Mouse (Mus musculus) lung, postnatal 0 days (tissue): Measurements from ENCODE around the gene Drap1. TPM values are rescaled to one million over a fixed set of nuclear protein-coding genes. Genes with fewer than 3 reads are reported as not detected.

Experiments
- ATAC-seq: fragments of 200-750 bp; cut with Nextera tagmentation; 2 replicates; pipeline ENCODE4 v1.8.0; 2017; ENCODE audit warnings: moderate library complexity
- DNase-seq: peaks from one replicate; pipeline ENCODE4 v3.0.0-alpha.2; 2016; ENCODE audit warnings: low spot score
- H3K27ac ChIP-seq: fragments of 300-500 bp; sonication (generic); 2 replicates; pipeline ENCODE4 v1.5.1; 2014; ENCODE audit warnings: antibody characterized with exemption, mild to moderate bottlenecking, low read length, mixed read lengths
- H3K27me3 ChIP-seq: fragments of 300-500 bp; sonication (generic); replicated peaks from 2 replicates; pipeline ENCODE4 v1.6.1; 2014; ENCODE audit warnings: low read length, mixed read lengths; ENCODE audit not compliant: insufficient read depth
- H3K36me3 ChIP-seq: fragments of 300-500 bp; sonication (generic); 2 replicates; pipeline ENCODE4 v1.6.1; 2014; ENCODE audit warnings: low read length, mixed read lengths; ENCODE audit not compliant: insufficient read depth
- H3K4me1 ChIP-seq: fragments of 300-500 bp; sonication (generic); 2 replicates; pipeline ENCODE4 v1.6.1; 2014; ENCODE audit warnings: antibody characterized with exemption, low read depth, low read length, mixed read lengths; ENCODE audit not compliant: insufficient read depth
- H3K4me2 ChIP-seq: fragments of 300-500 bp; sonication (generic); replicated peaks from 2 replicates; pipeline ENCODE4 v1.6.1; 2014; ENCODE audit warnings: low read depth, mild to moderate bottlenecking, low read length, moderate library complexity, mixed read lengths
- H3K4me3 ChIP-seq: fragments of 300-500 bp; sonication (generic); 2 replicates; pipeline ENCODE4 v1.5.1; 2014; ENCODE audit warnings: low read depth, low read length
- H3K9ac ChIP-seq: fragments of 300-500 bp; sonication (generic); replicated peaks from 2 replicates; pipeline ENCODE4 v1.6.1; 2014; ENCODE audit warnings: low read depth, mild to moderate bottlenecking
- H3K9me3 ChIP-seq: fragments of 300-500 bp; sonication (generic); 2 replicates; pipeline ENCODE4 v1.6.1; 2016; ENCODE audit warnings: low read length, mixed read lengths
- CTCF ChIP-seq: IDR thresholded peaks from 2 replicates; pipeline ENCODE4 v1.5.1; 2016; ENCODE audit warnings: antibody characterized with exemption, mild to moderate bottlenecking
- EP300 ChIP-seq: IDR thresholded peaks from 2 replicates; pipeline ENCODE4 v1.6.1; 2016; ENCODE audit warnings: antibody characterized with exemption, mild to moderate bottlenecking, control low read depth
- WGBS: fragments of 180-500 bp; shearing (Covaris S2); extraction: QIAGEN DNeasy Blood & Tissue Kit; methylation state at CpG from one replicate; pipeline ENCODE4 v1.1.7; 2014; 5-methylcytosine and 5-hydroxymethylcytosine counted together
- polyA plus RNA-seq: library from polyadenylated mRNA; unstranded; fragments of >200 nt; fragmentation: Nextera tagmentation; extraction: Ambion mirVana; gene quantifications from 2 replicates; pipeline ENCODE4 v1.2.1, GENCODE M21; 2015

The Drap1 gene
- polyA plus RNA-seq, 1 experiment from 2014 or later: 379 TPM

DNA sequence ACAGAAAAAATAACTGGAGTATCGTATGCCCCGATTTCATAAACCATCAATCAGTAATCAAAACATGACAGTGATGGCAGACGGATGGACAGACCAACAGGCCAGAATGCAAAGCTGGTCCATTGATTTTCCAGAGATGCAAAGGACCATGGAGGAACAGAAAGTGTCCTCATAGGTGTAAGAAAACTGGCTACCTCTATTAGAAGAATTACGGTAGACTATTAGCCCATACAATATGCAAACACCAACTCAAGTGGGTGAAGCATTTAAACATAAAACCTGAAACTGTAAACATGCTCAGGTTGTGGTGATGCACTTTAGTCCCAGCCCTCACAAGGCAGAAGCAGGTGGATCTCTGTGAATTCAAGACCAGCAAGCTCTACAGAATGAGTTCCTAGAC lies 29.4 kb downstream of the Drap1 start:
- H3K27me3 ChIP-seq: no peaks in the 10 kb centered on the region
- H3K9me3 ChIP-seq: no peaks in the 10 kb centered on the region
- WGBS: 63% methylated on average over 4 of the region's 4 CpGs
- TF ChIP-seq CTCF: no peak
- TF ChIP-seq EP300: no peak
- ATAC-seq (no peak), DNase-seq (peak; percentile 26)
- H3K4me2 ChIP-seq: no peak overlapping the region
- no peaks in the 10 kb centered on the region for H3K4me1 ChIP-seq
- no peak overlapping the region for H3K9ac ChIP-seq
- no peak overlapping the region for H3K4me3 ChIP-seq
- H3K36me3 ChIP-seq: no peaks in the 10 kb centered on the region
- no peak overlapping the region for H3K27ac ChIP-seq

DNA sequence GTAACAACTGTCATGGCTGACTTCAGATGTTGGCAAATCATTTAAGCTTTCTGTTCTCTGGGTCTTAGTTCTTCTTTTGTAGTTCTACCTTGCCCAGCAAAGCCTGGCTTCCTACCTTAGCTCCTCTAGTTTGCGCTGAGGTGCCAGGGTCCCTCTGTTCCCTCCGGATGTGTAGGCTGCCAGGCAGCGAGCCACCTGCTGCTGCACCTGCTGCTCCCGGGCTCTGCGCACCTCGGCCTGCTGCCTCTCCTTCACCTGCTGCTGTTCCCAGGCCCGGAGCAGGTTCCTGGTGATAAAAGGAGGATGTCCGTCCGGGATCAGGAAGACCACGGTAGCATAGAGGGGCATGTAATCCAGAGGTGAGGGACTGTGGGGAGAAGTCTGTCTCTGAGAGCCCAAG lies 30.6 kb downstream of the Drap1 start:
- no peak overlapping the region for H3K4me2 ChIP-seq
- H3K27ac ChIP-seq: no peak overlapping the region
- no peaks in the 10 kb centered on the region for H3K27me3 ChIP-seq
- peaks cover 7% of the 10 kb centered on the region; the same call in 1 of the 2 replicates for H3K4me1 ChIP-seq
- ATAC-seq (no peak), DNase-seq (no peak)
- no peak overlapping the region for H3K9ac ChIP-seq
- TF ChIP-seq EP300 (no peak), CTCF (no peak)
- H3K9me3 ChIP-seq: no peaks in the 10 kb centered on the region
- no peak overlapping the region for H3K4me3 ChIP-seq
- WGBS: 42% methylated on average over 10 of the region's 10 CpGs
- no peaks in the 10 kb centered on the region for H3K36me3 ChIP-seq

DNA sequence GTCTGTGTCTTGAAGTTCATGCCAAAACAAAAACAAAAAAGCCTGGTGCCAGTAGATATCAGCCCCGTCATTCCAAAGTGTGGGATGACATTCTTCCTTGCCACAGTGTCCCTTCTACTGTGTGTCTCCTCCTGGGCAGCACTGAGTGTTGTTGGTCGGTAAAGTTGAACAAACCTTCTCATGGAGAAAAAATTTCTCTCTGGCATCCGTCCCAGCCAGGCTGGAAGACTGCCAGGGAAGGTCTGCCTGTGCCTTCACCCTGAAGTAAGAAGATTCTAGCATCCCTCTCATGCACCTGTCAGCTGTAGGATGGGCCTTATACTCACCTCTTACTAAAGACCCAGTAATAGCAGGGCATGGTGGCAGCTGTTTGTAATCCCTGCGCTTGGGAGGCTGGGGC lies 31.9 kb downstream of the Drap1 start:
- 22% methylated on average over 4 of the region's 4 CpGs for WGBS
- no peak for TF ChIP-seq EP300
- TF ChIP-seq CTCF: no peak
- Histone ChIP-seq H3K27me3 (no peaks in the 10 kb centered on the region), H3K27ac (no peak overlapping the region; the same call in 1 of the 2 replicates), H3K4me2 (no peak overlapping the region), H3K9me3 (no peaks in the 10 kb centered on the region), H3K36me3 (no peaks in the 10 kb centered on the region), H3K4me3 (no peak overlapping the region), H3K4me1 (peaks cover 7% of the 10 kb centered on the region; the same call in 1 of the 2 replicates), H3K9ac (no peak overlapping the region)
- ATAC-seq: no peak
- peak; percentile 41 for DNase-seq

DNA sequence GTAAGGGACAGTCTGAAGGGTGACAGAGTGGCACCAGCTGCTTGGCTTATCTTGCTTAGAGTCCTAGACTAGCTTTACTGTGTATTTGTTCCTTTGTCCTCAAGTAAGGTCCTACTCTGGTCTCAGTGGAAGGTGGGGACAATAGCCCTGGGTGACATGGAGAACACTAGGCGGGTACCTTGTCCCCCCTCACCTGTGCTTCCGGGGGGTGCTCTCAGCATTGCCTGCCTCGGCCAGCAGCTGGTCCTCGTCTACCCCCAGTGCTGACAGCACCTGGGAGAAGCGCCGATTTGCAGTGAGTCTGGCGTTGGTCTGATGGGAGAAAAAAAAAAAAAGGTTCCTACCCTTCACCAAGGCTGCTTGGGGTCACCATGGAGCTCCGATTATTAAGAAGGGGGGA lies 34.4 kb downstream of the Drap1 start:
- TF ChIP-seq CTCF (no peak), EP300 (no peak)
- Histone ChIP-seq H3K4me2 (peak overlapping the region; percentile 67), H3K9ac (no peak overlapping the region), H3K4me1 (peaks cover 12% of the 10 kb centered on the region; the same call in 1 of the 2 replicates), H3K9me3 (no peaks in the 10 kb centered on the region), H3K27ac (peak overlapping the region; percentile 91), H3K4me3 (no peak overlapping the region; the same call in 1 of the 2 replicates), H3K36me3 (no peaks in the 10 kb centered on the region), H3K27me3 (no peaks in the 10 kb centered on the region)
- ATAC-seq (no peak), DNase-seq (no peak)
- WGBS: 58% methylated on average over 8 of the region's 8 CpGs

DNA sequence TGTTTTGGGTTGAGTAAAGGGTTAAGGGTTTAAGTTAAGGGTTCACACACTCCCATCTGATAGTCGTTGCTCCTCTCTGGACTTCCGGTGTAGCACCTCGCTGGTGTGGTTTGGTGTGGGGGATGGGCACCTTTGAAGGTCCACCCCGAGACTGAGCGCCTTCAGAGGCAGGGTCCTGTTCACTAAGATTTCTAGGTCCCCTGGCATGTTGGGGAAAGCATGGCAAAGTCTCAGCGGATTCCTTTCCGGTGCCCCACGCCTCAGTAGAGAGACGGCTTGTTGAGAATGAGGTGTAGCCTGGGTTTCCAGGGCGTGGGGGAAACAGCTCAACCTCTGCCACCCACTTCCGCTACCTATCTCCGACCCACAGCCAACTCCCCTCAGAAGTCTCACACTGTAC lies 35.1 kb downstream of the Drap1 start:
- H3K4me1 ChIP-seq: peaks cover 12% of the 10 kb centered on the region; the same call in 1 of the 2 replicates
- DNase-seq: peak; percentile 71

DNA sequence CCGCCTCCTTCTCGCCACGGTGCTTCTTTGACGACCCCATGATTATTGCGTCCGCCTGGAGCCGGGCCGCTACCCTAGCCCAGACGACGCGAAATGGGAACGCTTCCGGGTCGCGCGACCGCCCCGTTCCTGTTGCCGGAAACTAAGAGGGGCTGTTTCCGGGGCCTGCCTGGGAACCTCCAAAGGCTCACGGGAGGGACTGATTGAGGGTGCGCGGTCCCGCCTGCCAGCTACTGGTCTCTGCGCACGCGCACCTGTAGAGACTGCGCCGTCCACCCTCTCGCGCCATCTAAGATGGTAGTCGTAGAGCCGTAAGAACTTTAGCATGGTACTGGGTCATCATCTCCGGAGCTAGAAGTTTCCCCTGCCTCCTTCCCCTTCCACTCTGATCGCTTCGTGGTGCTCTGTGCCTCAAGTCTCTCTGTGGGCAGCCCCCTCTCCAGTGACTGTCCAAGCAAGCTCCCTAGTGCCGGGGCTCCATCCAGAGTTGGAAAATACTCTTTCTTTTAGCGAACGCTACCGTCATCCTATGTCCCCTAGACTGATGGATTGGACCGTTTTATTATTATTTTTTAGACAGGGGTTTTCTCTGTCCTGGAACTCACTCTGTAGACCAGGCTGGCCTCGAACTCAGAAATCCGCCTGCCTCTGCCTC lies 36.1 kb downstream of the Drap1 start, which contains the start of gene Sart1:
TSS of gene Sart1 (minus strand) at position 116 of the 655 bp plus-strand sequence.
- DNase-seq (peak; percentile 100), ATAC-seq (peak; percentile 97)
- Histone ChIP-seq H3K27me3 (no peaks in the 10 kb centered on the region), H3K9ac (peak within 1 kb of the TSS; percentile 91), H3K4me1 (peaks cover 12% of the 10 kb centered on the region; the same call in 1 of the 2 replicates), H3K4me2 (peak within 1 kb of the TSS; percentile 67), H3K36me3 (peaks cover 10% of the 10 kb centered on the region), H3K27ac (peak within 1 kb of the TSS; percentile 91), H3K4me3 (peak within 1 kb of the TSS; percentile 94), H3K9me3 (no peaks in the 10 kb centered on the region)
- TF ChIP-seq EP300 (no peak; the same call in 1 of the 2 replicates), CTCF (no peak)
- 1% methylated on average over 43 of the region's 43 CpGs for WGBS

More for the DNA sequence above, 35.1 kb downstream of the Drap1 start:
- Histone ChIP-seq H3K9me3 (no peaks in the 10 kb centered on the region), H3K9ac (peak overlapping the region; percentile 36; the same call in 1 of the 2 replicates), H3K27me3 (no peaks in the 10 kb centered on the region), H3K36me3 (0 out of 2 replicates have a peak, but pooled peaks cover under 1% of the 10 kb centered on the region), H3K27ac (peak overlapping the region; percentile 91), H3K4me2 (peak overlapping the region; percentile 67), H3K4me3 (peak overlapping the region; percentile 94)
- WGBS: 11% methylated on average over 12 of the region's 12 CpGs
- no peak for TF ChIP-seq EP300
- no peak for TF ChIP-seq CTCF
- ATAC-seq: 0 out of 2 replicates have a peak, but pooled peaks have one; percentile 20
